Mouse (Mus musculus) bone marrow macrophage, adult 2 months (primary cell): ENCODE data around the gene Begain.

Experiments
- CTCF ChIP-seq: IDR thresholded peaks from 2 replicates; pipeline ENCODE4 v1.5.1; 2012; ENCODE audit warnings: low read depth, mild to moderate bottlenecking, low read length, moderate library complexity
- POLR2A ChIP-seq: IDR thresholded peaks from 2 replicates; pipeline ENCODE4 v1.6.1; 2012; ENCODE audit warnings: mild to moderate bottlenecking, low read depth, low read length, borderline replicate concordance

- TF ChIP-seq POLR2A, result no peak
- no peak for TF ChIP-seq CTCF
These were observed 22.0 kb upstream of the Begain start for GRCm38 (mm10) chr12:109090041-109090440.
